Mouse (Mus musculus) mouse embryonic stem cell (cell line): Measurements from ENCODE around the gene Ryr1.

Experiments
- in situ Hi-C, 2 experiments: fragments of 300-500 bp; cut with MboI; formaldehyde crosslinking; loops; 1 replicate in 1 of 2; 3 replicates in 1 of 2; pipeline ENCODE4 v1.14.3; 2019 to 2020; ENCODE audit warnings: low sequenced_read_pairs in 2 of 2, low pct_unique_long_range_greater_than_20kb in 1 of 2, mixed read lengths in 1 of 2; ENCODE audit not compliant: unreplicated experiment in 1 of 2

Gene Ryr1

DNA sequence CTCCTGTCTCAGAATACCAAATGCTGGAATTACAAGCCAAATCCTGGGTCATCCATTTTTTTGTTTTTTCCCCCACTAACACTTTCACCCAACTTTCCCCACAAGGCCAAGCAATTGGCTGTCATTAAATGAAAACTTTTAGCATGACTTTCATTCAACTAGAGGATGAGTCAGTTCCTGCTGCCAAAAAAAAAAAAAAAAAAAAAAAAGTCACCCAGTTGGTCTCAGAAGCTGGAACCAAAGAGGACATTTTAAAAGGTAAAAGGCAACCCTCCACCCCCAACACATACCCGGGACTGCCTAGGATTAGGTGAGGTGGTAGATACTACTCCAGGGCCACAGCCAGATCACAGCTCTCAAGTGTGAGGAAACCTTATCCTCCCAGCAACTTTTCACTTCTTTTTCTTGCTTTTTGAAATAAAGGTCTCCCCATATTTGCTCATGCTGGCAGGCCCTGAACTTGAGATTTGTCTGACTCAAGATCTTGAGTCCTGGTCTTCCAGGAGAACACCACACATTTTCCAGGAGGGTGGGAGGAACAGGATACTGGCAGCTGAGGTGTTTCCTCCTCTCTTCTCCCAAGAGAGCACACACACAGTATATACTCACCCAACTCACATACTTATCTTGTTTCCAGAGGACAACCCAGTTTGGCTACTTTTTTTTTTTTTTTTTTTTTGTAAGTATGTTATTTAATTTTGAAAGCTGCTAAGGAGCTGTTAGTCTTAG is 166.8 kb downstream of the Ryr1 start:
- in situ Hi-C loops = no loop called here

DNA sequence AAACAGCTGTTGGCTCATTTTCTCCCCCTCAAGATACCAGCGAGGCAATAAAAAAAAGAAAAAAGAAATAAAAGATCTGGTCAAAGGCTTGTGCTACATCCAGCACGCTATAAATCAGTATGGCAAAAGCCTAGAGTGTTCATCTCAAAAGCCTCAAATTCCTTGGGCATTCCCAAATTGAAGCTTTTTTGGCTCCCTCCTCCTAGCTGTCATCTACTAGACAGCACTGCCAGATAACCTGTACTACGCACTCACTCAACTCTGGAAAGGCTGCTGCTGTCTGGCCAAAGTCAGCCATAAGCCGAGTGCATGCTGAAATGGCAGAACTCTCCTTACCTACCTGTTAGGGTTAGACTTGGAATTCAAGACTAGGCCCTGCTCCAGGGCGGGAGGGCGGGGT is 167.7 kb downstream of the Ryr1 start:
- in situ Hi-C loops = no loop called here

DNA sequence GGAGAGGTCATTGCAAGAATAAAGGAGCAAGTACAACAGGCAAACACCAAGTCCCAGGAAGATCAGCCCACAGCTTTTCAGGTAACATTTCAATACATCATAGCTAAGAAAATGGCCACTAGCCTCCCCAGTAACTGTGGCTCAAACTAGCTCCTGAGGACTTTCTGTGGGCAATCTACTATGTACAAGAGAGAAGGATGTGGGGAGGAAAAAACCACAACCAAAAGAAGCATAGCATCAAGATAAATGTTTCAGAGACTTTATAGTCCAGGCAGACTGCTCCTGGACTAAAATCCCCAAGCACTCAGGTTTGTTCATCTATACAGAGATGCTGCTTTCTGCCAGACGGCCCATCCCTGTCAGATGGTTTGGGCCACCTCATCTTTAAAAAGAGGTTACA is 168.7 kb downstream of the Ryr1 start:
- in situ Hi-C loops = no loop called here

DNA sequence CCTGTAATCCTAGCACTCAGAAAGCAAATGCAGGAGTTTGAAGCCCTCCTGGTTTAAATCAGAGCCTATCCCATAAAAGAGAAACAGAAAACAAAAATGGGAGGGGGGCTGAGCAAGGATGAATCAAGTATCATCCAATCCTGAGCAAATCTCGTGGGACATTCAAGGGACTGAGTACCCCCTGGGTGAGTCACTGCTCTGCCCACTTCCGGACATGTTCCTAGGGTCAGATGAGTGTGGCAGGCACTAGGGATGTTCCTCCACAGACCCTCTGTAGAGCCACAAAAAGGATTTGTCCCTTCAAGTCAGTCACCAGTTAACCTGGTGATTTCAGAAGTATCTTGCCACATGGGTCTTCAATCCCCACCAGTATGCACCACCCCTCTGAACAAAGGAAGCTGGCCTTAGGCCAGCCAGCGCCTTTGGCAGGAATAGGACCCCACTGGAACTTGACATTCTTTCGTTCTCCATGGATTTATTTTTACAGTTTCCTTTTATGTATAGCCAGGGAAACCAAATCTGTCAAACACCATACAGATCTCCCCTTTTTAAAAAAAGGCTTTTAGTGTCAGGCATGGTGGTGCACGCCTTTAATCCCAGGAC is 169.6 kb downstream of the Ryr1 start:
- in situ Hi-C loops = no loop called here

DNA sequence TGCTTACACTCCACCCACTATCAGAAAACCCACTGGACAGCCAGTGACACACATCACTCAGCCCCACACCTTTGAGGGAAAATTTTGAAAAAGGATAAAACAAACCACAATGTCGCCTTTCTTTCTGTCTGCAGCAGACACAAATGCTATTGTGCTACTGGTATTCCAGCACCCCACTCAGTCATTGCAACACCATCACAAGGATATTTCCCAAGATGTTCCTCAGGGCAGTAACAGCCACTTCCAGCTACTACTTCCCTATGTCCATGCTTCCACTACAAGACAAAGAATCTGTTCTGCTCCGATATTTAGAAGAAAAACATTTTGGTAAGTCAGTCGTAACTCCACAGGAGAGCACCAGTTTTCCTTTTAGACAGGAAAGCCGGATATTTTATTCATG is 170.2 kb downstream of the Ryr1 start:
- in situ Hi-C loops = no loop called here

DNA sequence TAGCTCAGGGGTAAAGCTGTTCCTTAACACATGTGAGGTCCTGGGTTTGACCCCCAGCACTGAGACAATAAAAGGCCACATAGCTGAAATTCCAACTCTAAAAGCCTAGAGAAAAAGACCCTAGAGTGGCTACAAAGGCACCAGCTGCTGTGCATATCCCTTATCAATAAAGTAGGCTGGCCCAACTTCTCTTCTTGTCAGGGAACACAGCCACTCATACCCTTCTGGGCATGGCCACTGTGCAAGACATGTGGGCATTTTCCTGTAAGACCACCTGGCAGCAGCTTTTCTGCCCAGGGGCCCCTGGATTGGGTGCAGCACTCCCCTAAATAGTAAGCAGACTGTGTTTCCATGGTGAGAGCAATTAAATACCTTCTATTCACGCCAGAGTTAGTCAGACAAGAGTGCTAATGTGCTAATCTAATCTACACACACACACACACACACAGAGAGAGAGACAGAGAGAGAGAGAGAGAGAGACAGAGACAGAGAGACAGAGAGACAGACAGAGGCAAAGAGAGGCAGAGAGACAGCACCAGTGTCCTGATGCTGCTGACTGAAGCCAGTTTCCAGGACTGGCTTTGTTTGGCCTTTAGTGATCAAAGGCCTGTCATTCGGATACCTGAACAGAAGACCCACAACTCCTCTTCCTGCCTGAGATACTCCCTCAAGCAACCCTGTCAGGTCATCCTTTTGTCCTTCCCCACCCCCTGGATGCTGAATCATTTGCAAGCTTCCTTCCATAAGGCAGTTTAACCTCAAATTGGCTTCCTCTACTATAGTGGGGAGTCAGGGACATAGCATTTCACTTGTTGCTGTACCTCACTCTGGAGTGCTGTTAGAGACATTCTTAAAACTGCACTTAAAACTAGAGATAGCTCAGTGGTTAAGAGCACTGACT is 171.3 kb downstream of the Ryr1 start:
- in situ Hi-C loops = no loop called here
